Mouse (Mus musculus): ENCODE results near the gene Chrm5. TPM values are rescaled to one million over a fixed set of nuclear protein-coding genes. Genes with fewer than 3 reads are reported as not detected.

The Chrm5 gene
- polyA plus RNA-seq, 2 experiments from 2014 or later: not detected

Other genes with a start within 250 kb of the Chrm5 start
- gene Lpcat4, start 241.3 kb downstream of the Chrm5 start, polyA plus RNA-seq (2017; shearing (Covaris generic)): 10 to 100 TPM; 23.6 to 39.7 TPM
- not detected for gene Nutm1, start 221.5 kb downstream of the Chrm5 start, polyA plus RNA-seq (2017; shearing (Covaris generic))
- 100 to 1,000 TPM; 153 to 229 TPM for gene Nop10, start 218.8 kb downstream of the Chrm5 start, polyA plus RNA-seq (2017; shearing (Covaris generic))
- 10 to 100 TPM; 51.7 to 61.2 TPM for gene Slc12a6, start 214.9 kb downstream of the Chrm5 start, polyA plus RNA-seq (2017; shearing (Covaris generic))
- gene Gm21985, start 214.5 kb downstream of the Chrm5 start, polyA plus RNA-seq (2017; shearing (Covaris generic)): not detected
- gene Emc4, start 112.7 kb downstream of the Chrm5 start, polyA plus RNA-seq (2017; shearing (Covaris generic)): 10 to 100 TPM; 67.0 to 76.1 TPM
- 10 to 100 TPM; 21.1 to 23.5 TPM for gene Katnbl1, start 101.6 kb downstream of the Chrm5 start, polyA plus RNA-seq (2017; shearing (Covaris generic))
- gene Emc7, start 25.8 kb downstream of the Chrm5 start, polyA plus RNA-seq (2017; shearing (Covaris generic)): 10 to 100 TPM; 12.9 to 14.8 TPM
- gene Aven, start 12.2 kb upstream of the Chrm5 start, polyA plus RNA-seq (2017; shearing (Covaris generic)): 10 to 100 TPM; 20.9 to 23.4 TPM